Mouse (Mus musculus): Measurements from ENCODE around the gene Raph1. TPM values are rescaled to one million over a fixed set of nuclear protein-coding genes. Genes with fewer than 3 reads are reported as not detected.

Gene Raph1
- polyA plus RNA-seq, 1 experiment = under 0.01 TPM

- no peak for TF ChIP-seq TAL1 (IDR thresholded peaks at IDR 0.05; ENCODE audit: low read length)
- Histone ChIP-seq H3K9me3 (ENCODE audit: control insufficient read depth, low read length) (no peaks in the 10 kb centered on the region), H3K36me3 (ENCODE audit: control insufficient read depth) (no peaks in the 10 kb centered on the region), H3K4me1 (ENCODE audit: control insufficient read depth) (peaks cover 7% of the 10 kb centered on the region), H3K4me3 (replicated peaks) (peak overlapping the region; percentile 63), H3K27me3 (ENCODE audit: control insufficient read depth) (peaks cover 54% of the 10 kb centered on the region)
These were observed 417 bp upstream of the Raph1 start for GRCm38 (mm10) chr1:60567321-60567720.

GRCm38 (mm10) chr1:60565931-60566630, 823 bp downstream of the Raph1 start:
- Histone ChIP-seq H3K9me3 (ENCODE audit: control insufficient read depth, low read length) (no peaks in the 10 kb centered on the region), H3K36me3 (ENCODE audit: control insufficient read depth) (no peaks in the 10 kb centered on the region; the same call in 1 of the 2 replicates), H3K4me3 (replicated peaks) (peak overlapping the region; percentile 63), H3K27me3 (ENCODE audit: control insufficient read depth) (peaks cover 54% of the 10 kb centered on the region), H3K4me1 (ENCODE audit: control insufficient read depth) (peaks cover 7% of the 10 kb centered on the region)
- no peak for TF ChIP-seq TAL1 (IDR thresholded peaks at IDR 0.05; ENCODE audit: low read length)
- no peak for TF ChIP-seq GATA1 (IDR thresholded peaks at IDR 0.05; ENCODE audit: low read length)

GRCm38 (mm10) chr1:60565270-60565920, 1.5 kb downstream of the Raph1 start:
- no peak for TF ChIP-seq TAL1 (IDR thresholded peaks at IDR 0.05; ENCODE audit: low read length)
- no peaks in the 10 kb centered on the region for H3K9me3 ChIP-seq (ENCODE audit: control insufficient read depth, low read length)
- H3K4me1 ChIP-seq (ENCODE audit: control insufficient read depth) = peaks cover 7% of the 10 kb centered on the region
- peak overlapping the region; percentile 63 for H3K4me3 ChIP-seq (replicated peaks)
- no peaks in the 10 kb centered on the region; the same call in 1 of the 2 replicates for H3K36me3 ChIP-seq (ENCODE audit: control insufficient read depth)
- peaks cover 54% of the 10 kb centered on the region for H3K27me3 ChIP-seq (ENCODE audit: control insufficient read depth)

GRCm38 (mm10) chr1:60564691-60565090, 2.2 kb downstream of the Raph1 start:
- Histone ChIP-seq H3K36me3 (ENCODE audit: control insufficient read depth) (no peaks in the 10 kb centered on the region; the same call in 1 of the 2 replicates), H3K4me3 (replicated peaks) (peak overlapping the region; percentile 14), H3K4me1 (ENCODE audit: control insufficient read depth) (peaks cover 7% of the 10 kb centered on the region), H3K27me3 (ENCODE audit: control insufficient read depth) (peaks cover 53% of the 10 kb centered on the region), H3K9me3 (ENCODE audit: control insufficient read depth, low read length) (no peaks in the 10 kb centered on the region)
- no peak for TF ChIP-seq GATA1 (IDR thresholded peaks at IDR 0.05; ENCODE audit: low read length)
- TF ChIP-seq TAL1 (IDR thresholded peaks at IDR 0.05; ENCODE audit: low read length) = no peak

GRCm38 (mm10) chr1:60563021-60563420, 3.9 kb downstream of the Raph1 start:
- Histone ChIP-seq H3K4me3 (replicated peaks) (no peak overlapping the region), H3K36me3 (ENCODE audit: control insufficient read depth) (no peaks in the 10 kb centered on the region; the same call in 1 of the 2 replicates), H3K9me3 (ENCODE audit: control insufficient read depth, low read length) (no peaks in the 10 kb centered on the region), H3K27me3 (ENCODE audit: control insufficient read depth) (peaks cover 39% of the 10 kb centered on the region), H3K4me1 (ENCODE audit: control insufficient read depth) (peaks cover 7% of the 10 kb centered on the region)
- TF ChIP-seq GATA1 (IDR thresholded peaks at IDR 0.05; ENCODE audit: low read length) (no peak), TAL1 (IDR thresholded peaks at IDR 0.05; ENCODE audit: low read length) (no peak)

- no peaks in the 10 kb centered on the region for H3K4me1 ChIP-seq (ENCODE audit: control insufficient read depth)
- H3K36me3 ChIP-seq (ENCODE audit: control insufficient read depth) = peaks cover 2% of the 10 kb centered on the region; the same call in 1 of the 2 replicates
- no peak overlapping the region for H3K4me3 ChIP-seq (replicated peaks)
- no peak for TF ChIP-seq TAL1 (IDR thresholded peaks at IDR 0.05; ENCODE audit: low read length)
- no peaks in the 10 kb centered on the region for H3K27me3 ChIP-seq (ENCODE audit: control insufficient read depth)
- peaks cover 5% of the 10 kb centered on the region for H3K9me3 ChIP-seq (ENCODE audit: control insufficient read depth, low read length)
These were observed 23.2 kb downstream of the Raph1 start for GRCm38 (mm10) chr1:60543681-60544080.

- Histone ChIP-seq H3K9me3 (ENCODE audit: control insufficient read depth, low read length) (no peaks in the 10 kb centered on the region), H3K36me3 (ENCODE audit: control insufficient read depth) (no peaks in the 10 kb centered on the region), H3K27me3 (ENCODE audit: control insufficient read depth) (no peaks in the 10 kb centered on the region), H3K4me3 (replicated peaks) (no peak overlapping the region), H3K4me1 (ENCODE audit: control insufficient read depth) (no peaks in the 10 kb centered on the region)
- no peak for TF ChIP-seq TAL1 (IDR thresholded peaks at IDR 0.05; ENCODE audit: low read length)
- TF ChIP-seq GATA1 (IDR thresholded peaks at IDR 0.05; ENCODE audit: low read length) = no peak
These were observed 27.6 kb downstream of the Raph1 start for GRCm38 (mm10) chr1:60539272-60539671.

- no peak for TF ChIP-seq GATA1 (IDR thresholded peaks at IDR 0.05; ENCODE audit: low read length)
- no peak for TF ChIP-seq TAL1 (IDR thresholded peaks at IDR 0.05; ENCODE audit: low read length)
- Histone ChIP-seq H3K27me3 (ENCODE audit: control insufficient read depth) (no peaks in the 10 kb centered on the region), H3K9me3 (ENCODE audit: control insufficient read depth, low read length) (no peaks in the 10 kb centered on the region), H3K4me3 (replicated peaks) (no peak overlapping the region), H3K36me3 (ENCODE audit: control insufficient read depth) (no peaks in the 10 kb centered on the region; the same call in 1 of the 2 replicates), H3K4me1 (ENCODE audit: control insufficient read depth) (no peaks in the 10 kb centered on the region)
These were observed 32.0 kb downstream of the Raph1 start for GRCm38 (mm10) chr1:60534932-60535331.

- peaks cover 2% of the 10 kb centered on the region; the same call in 1 of the 2 replicates for H3K36me3 ChIP-seq (ENCODE audit: control insufficient read depth)
- no peak for TF ChIP-seq GATA1 (IDR thresholded peaks at IDR 0.05; ENCODE audit: low read length)
- no peak for TF ChIP-seq TAL1 (IDR thresholded peaks at IDR 0.05; ENCODE audit: low read length)
These were observed 36.3 kb downstream of the Raph1 start for GRCm38 (mm10) chr1:60530636-60531035.

More at GRCm38 (mm10) chr1:60530636-60531035, 36.3 kb downstream of the Raph1 start:
- Histone ChIP-seq H3K4me3 (replicated peaks) (no peak overlapping the region), H3K9me3 (ENCODE audit: control insufficient read depth, low read length) (no peaks in the 10 kb centered on the region), H3K4me1 (ENCODE audit: control insufficient read depth) (no peaks in the 10 kb centered on the region), H3K27me3 (ENCODE audit: control insufficient read depth) (no peaks in the 10 kb centered on the region)
